Mouse (Mus musculus) naive thymus-derived CD4-positive, alpha-beta T cell, adult 2 months (primary cell): ENCODE data around the gene Fam114a1.

Experiments used
- DNase-seq: peaks from one replicate; pipeline ENCODE4 v3.0.0-alpha.2; 2011; ENCODE audit warnings: low read depth

Gene Fam114a1

DNA sequence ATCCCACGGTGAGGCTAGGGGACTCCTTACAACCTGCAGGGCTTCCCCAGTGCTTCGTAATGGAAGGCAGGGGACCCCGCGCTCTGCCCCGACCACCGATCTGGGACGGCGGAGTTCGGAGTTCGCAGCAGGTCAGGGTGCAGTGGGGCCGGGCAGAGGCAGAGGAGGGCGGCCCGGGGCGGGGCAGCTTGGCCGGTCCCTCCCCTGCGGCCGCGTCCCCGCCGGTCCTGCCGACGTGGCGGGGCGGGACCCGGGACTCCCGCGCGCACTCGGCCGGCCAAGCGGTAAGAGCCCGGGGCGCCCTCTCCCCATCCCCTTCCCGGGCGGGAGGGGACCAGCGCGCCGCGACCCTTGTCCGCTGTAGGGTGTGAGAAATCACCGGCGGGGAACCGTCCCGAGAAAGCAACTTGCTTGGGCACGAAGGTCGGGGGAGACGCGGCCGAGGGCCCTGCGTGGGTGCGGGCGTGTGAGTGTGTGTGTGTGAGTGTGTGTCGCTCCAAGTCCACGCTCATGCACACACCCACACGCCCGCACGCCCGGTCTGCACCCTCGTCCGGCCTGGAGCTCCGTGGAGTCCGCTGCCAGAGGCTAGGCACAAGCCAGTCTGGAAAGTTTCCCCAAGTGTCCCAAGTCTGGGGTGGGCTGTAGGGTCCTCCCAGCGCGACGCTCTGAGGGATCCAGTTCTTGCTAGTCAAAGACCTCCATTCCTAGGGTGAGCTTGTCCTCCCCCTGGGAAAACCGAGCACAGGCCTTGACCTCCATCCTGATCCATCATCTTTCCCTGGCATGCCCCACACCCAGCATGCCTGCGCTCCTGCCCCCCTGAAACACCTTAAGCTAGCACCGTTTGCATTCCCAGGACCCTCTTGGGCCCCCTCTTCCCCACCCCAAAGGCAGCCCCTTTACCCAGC lies at the start of gene Fam114a1:
TSS of gene Fam114a1 (plus strand) at position 211 of the 911 bp plus-strand sequence.
- peak; percentile 49 for DNase-seq

DNA sequence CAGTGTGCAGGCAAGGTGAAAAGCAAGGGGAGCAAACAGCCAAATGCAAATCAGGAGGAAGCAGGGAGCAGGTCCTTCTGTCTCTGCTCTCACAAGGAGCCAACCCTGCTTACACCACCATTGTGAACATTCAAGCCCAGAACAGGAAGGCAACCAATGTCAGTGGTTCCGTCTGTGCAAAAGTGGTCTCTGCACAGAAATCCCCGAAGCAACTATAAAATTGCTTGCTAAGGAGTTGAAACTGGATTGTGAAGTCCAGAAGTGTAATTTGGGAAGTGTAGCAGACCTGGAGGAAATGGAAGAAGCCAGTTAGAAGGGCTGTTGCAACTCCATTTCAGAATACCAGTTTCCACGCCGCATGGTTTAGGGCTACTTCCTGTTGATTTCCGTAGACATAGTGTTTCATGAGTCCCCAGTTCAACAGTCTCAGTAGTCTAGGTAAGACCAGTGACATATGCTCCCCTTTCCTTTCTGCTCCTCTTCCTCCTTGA lies 46.9 kb upstream of the Fam114a1 start:
- peak; percentile 65 for DNase-seq

DNA sequence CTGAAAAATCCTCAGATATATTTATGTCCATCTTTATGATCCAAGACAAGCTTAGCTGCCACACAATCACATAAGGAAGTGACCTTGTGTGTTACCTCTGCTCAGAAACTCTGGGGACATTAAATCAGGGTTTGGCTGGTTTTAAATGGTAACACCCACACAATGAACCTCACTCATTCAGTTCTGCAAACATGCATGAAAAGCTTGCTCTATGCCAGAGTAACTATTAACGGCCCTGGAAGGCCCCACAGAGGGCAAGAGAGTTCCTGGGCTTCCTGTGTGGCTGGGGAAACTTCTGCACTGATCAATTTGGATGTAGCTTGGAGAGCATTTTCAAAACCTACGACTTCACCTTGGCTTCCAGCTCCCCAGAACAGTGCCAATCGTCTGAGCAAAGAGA lies 37.7 kb upstream of the Fam114a1 start:
- no peak for DNase-seq

DNA sequence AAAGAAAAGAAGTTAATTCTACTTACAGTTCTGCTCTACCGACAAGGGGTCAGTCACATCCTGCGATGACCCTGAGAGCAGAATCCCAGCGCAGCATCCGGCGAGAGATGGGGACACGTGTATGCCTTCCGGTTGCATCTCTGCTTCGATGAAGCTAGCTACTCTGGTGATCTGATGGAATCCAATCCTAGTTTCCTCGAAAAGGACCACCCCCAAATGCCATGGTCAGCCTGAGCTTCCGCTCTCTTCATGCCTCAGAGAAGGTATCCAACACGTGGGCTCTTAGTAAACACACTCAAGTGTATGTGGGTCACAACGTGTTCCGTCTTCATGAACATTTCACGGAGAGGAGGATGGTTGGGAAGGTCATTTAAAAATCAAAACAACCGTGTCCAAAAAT lies 37.1 kb upstream of the Fam114a1 start:
- DNase-seq = peak; percentile 46

DNA sequence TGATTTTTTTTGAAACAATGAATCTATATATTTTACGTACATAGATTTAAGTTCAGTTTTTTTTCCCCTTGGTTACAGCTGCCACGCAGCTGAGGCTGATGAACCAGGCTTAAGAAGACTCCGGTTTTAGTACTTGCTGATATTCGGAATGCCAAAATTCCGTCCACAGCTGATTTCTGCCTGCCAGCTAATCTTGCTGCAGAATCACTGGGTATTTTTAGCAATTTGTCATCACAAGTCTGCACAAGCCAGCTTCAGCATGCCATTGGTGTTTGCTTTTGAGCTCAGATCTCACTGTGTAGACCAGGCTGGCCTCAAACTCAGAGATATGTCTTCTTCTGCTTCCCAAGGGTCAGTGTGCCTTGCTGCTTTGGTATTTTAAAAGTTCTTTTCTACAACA lies 18.4 kb upstream of the Fam114a1 start:
- DNase-seq = no peak

DNA sequence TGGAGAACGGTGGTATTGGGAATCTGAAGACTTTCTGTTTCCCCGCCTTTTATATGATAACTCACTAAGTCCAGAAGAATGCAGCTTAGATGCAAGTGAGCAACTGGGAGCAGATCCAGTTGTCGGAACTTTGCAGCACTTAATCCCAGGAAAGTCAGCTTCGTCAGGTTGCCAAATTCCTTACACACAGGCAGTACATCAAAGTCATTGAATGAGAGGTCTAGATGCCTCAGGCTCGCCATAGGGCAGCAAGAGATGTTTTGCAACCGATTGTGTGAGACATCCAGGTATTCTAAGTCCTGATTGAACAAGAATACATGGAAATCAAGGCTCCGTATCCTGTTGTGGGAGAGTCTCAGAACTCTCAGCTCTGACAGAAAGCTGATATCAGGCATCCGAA lies 14.9 kb upstream of the Fam114a1 start:
- no peak for DNase-seq

DNA sequence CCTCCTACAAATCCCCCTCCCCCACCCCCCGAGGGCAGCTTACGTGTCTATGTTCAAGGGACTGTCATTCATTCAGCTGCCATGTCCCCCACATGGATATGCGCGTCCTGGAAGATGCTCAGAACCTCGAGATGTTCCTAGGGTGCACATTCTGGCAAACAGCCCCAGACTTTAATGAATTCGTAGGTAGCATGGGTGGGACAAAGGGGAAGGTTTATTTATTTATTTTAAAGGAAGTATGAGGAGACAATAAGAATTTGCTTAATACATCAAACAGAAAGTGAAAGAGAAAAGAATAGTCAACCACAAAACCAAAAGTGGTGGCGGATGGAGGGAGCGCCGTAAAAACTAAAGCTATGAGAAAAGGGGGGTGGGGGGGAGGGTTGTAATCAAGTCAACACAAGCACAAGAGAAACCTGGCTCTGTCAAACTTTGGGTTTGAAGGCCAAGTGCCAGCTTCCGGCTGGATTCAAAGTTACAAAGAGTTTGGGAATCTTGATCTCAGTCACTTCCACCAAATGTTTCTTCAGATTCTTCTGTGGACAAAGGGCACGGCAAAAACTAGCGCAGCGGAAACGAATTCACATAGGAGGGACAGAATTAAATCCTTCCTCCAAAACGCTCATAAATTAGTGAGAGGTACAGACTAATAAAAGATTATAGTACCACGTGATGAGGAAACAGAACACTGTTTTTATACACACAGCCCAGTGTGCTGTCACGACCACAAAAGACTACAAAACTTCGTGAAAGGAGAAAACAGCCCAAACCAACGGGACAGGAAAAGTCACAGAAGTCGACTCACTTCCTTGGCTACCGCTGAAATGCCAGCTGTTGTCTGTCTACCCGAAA lies 10.7 kb upstream of the Fam114a1 start:
- DNase-seq = peak; percentile 88

DNA sequence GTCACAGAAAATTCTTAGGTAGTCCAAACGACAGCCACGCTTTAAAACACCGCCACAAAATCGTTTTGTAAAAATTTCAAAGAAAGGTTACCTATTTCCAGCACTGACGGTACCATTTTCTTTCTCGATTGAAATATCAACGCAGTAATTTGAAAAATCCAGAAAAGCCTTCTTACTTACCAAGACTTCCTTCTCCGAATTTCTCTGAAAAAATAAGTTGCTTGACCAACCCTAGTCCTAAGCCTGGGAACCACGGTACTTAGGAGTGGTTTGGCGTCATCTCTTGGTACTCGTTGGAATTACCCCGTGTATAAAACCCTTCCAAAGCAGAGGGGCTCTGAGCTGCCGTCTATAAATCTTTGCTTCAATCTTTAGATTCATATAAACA lies 10.0 kb upstream of the Fam114a1 start, which contains the start of gene Tlr6:
TSS of gene Tlr6 (minus strand) at position 255 of the 388 bp plus-strand sequence.
- DNase-seq = no peak

DNA sequence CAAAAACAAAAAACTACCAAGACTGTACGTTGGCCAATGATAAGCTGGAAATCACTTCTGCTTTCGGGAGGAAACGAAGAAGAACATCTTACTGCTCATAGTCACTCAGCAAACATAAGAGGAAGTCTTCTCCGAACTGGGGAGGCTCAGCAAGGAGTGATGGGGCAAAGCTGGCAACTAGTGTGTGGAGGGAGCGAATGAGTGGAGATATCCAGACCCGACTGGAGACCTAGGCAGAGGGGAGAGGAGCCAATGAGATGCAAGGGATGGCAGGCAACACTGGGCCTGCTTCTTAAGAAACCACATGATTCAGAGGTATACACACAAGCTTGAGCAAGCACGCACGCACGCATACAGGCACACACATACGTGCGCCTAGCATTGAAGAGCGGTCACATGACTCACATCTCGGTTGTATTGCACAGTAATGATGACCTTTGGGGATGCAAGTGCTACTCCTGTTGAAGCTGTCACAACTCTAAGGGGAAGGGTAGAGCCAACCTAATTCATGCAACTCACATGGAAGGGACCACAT lies 8.9 kb upstream of the Fam114a1 start:
- DNase-seq = peak; percentile 80

DNA sequence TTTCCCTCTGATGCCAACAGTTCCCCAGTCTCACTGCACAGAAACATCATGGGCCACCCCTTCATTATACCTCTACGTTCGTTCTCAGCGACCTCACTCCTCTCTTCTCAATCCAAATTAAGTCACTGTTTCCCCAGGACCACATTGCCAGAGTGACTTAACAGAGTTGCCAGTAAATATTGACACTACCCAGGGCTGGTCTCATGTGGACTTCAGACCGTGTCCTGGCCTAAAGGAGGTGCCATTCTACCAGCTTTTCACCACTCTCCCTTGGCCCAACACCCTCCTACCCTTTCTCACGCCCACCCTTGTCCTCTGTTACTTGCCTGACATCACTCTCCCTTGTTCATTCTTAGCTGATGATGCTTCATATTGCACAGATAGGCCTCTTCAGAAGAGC lies 6.6 kb upstream of the Fam114a1 start:
- no peak for DNase-seq

DNA sequence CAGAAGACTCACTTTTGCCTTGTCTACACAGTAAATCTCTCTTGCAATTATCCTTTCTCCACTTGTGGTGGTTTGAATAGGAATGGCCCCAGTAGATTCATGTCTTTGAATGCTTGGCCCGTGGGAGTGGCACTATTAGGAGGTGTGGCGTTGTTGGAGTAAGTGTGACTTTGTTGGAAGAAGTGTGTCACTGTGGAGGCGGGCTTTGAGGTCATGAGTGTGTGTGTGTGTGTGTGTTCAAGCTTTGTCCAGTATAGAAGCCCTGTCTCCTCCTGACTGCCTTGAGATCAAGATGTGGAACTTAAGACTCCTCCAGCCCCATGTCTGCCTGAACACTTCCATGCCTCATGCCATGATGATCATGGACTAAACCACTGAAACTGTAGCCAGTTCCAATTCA lies 6.1 kb upstream of the Fam114a1 start:
- no peak for DNase-seq

DNA sequence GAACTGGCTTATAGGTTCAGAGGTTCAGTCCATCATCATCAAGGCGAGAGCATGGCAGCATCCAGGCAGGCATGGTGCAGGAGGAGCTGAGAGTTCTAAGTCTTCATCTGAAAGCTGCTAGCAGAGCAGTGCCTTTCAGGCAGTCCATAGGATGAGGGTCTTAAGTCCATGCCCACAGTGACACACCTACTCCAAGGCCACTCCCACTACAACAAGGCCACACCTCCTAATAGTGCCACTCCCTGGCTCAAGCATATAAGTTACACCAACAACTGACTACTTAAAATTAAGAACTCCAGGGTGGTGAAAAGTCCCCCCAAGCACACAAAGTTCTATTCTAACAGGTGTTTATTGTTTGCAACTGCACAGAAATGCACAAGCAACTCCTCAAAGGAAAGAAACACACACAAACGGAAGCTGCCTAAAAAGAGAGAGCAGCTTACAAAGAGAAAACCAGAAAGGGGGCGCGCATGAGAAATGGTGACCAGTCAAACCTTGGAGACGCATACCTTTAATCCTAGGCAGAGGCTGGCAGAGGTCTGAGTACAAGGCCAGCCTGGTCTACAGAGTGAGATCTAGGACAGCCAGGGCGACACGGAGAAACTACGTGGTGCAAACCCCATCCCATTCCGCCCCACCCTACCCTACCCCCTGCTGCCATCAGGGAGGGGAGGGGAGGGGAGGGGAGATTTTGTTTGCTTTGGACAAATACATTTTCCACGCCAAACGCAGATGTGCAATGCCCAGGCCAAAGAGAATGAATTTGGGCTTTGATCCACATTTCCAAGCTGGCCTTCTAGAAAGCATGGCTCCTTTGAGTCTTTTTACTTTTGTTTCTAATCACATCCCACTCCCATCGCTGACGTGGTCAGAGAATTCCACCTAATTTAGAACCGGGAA lies 660 bp upstream of the Fam114a1 start:
- peak; percentile 53 for DNase-seq

DNA sequence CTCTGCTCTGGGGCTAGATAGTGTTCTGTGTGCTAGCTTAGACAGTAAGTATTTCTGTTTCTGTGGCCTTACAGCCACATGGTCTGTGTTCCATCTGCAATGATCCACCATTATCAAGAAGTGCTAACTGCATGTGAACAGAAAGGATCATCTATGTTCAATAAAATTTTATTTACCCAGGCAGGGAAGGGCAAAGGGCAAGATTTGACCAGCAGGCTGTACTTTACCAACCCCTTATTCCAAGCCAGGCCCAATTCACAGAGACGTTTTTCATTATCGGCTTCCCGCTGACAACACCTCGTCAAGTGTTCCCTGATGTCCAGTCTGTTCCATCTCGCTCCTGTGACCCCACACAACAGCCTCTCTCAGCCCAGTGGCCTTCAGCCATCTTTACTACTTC lies 5.2 kb downstream of the Fam114a1 start:
- no peak for DNase-seq

DNA sequence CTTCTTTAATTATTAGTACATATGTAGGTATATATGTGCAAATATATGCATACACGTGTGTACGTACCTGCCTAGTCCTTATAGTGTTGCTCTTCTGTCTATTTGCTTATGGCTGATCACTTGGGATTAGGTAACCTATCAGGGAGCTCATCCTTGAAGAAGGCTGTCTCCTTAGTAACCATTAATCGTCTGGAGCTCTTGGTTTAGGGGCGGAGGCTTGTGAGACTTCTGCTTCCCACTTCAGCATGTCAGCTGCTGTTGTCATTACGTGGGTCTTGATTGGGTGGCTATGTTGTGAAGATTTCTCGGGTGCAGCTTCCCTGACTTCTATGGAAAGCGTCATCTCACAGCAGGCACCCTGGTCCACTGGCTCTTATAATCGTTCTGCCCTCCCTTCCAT lies 7.3 kb downstream of the Fam114a1 start:
- no peak for DNase-seq

DNA sequence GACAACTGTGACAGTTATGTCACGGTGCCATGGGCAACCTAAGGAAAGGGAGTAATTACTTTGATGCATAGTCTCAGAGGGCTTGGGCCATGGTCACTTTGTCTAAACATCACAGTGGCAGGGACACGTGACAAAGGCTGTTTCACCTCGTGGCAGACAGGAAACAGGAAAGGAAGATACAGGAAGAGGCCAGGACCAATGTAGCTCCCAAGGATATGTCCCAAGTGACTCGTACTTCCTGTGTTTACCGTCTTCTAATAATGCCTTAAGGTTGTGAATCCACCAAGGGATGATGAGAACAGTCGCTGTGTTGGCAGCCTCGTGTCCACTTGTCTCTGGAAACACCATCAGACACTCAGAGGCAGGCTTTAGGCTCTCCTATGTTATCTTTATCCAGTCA lies 16.1 kb downstream of the Fam114a1 start:
- DNase-seq = no peak

DNA sequence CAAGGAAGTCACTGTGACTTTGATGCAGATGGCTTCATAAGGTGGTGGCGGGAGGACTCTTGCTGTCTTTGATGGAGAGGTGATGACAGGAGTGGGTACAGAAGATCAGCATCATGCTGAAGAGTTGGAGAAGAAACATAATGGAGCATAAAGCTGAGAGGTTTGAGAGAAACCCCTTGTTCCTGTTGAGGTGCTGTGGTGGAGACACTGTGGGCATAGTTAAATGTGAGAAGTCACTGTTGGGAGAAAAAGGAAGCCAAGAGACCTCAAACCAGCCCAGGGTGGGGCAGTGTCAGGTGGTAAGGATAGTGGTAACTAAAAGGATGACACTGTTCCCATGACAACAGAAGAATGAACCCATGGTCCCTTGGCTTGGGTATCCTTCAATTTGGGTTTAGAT lies 20.1 kb downstream of the Fam114a1 start:
- peak; percentile 66 for DNase-seq

DNA sequence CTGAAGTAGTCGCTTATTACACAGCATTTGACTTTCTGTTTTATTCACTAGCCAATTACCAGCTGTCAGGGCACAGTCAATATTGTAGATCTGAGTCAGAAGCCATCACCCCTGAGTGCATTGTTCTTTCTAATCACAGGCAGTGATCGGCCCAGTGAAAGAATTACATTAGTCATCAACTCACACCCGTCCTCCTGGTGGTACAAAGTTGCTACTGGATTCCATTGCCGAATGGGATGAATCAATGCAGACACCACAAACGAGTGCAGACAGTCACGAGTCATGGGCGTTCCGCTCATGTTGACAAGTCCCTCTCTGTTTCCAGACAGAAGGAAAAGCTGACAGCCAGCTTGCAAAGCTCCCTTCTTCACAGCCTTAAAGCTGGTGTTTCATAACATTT lies 22.7 kb downstream of the Fam114a1 start:
- no peak for DNase-seq

DNA sequence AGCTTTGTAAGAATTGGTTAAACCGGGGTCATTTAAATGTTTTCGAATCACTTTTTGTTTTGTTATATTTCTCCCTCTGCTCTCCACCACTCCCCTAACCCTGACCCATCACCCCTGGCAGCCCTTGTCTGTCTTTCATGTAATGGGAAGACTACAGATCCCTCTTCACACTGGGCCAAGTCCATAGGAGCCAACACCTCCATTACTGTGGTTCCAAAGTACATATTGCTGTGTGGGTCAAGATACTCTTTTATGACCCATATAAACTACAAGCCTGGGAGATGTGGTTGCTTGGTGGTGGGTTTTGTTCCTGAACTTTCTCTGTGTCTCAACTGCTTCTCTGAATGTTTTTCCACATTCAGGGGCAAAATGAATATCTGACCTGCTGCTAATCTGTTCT lies 25.5 kb downstream of the Fam114a1 start:
- DNase-seq = no peak

DNA sequence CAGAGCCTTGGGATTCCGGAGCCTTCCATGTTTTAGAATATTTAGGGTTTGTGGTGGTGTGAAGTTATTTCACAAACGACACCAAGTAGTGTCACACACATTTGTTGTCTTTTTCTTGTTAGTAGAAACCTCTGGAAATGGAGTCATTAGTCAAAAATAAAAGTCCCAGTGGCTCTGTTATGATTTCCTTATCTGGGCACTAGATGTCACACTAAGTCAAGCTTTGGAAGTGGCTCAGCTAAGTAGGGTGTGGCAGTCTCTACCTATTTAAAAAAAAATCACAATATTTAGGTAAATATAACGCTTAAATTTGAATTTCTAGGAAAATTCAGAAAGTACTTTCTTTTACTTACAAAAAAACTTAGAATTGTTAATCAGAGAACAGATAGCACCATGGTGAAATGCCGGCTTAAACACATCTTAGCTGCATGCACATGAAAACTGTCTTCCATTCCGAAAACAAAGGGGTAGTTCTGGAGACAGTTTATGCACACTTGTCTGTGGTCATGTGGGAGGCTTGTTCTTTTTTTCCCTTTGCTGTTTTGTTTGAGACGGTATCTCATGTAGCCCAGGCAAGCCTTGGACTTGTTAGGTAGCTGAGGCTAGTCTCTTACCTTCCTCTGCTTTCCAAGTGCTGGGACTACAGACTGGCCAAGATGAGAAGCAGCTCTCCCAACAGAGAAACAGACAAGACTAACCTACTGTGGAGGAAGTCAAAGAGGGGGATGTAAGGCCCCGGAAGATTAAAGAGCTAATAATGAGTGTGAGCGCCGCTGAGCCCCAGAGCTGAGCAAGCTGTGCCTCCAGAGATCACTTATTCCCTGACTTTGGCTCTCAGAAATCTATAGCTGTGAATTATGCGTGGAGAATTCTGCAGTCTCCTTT lies 33.3 kb downstream of the Fam114a1 start:
- peak; percentile 78 for DNase-seq

DNA sequence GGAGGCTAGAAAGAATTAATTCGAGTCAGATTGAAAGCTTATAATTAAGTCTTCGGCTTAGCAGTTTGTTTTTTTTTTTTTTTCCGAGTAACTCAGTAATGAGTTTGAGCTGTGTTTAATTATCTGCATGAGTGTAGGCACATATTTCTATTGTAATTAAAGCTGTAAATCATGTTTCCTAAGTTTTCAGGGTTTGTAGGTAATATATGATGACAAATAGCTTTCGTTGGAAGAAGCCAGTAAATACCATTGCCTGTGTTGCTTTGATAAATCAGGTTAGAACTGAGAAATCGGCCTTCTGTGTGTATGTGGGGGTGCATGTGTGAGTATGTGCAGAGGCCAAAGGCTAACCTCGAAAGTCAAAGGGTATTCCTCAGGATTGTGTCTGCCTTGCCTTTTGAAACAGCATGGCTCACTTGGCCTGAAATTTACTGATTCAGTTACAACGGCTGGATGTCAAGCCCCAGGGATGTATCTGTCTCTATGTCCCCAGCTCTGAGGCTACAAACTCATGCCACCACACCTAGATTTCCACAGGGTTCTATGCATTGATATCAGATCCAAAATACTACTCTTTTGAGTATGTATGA lies 34.2 kb downstream of the Fam114a1 start:
- DNase-seq = no peak
